Mouse (Mus musculus) MEL (cell line): ENCODE results near the gene Fxyd5. TPM values are rescaled to one million over a fixed set of nuclear protein-coding genes. Genes with fewer than 3 reads are reported as not detected.

Source experiments
- DNase-seq: peaks from one replicate; pipeline ENCODE4 v3.0.0; 2011; ENCODE audit warnings: low read depth, low spot score
- H3K27ac ChIP-seq: 2 replicates; pipeline ENCODE4 v1.5.1; 2012; ENCODE audit warnings: low read depth, mild to moderate bottlenecking, control low read depth, low read length, moderate library complexity; ENCODE audit not compliant: control insufficient read depth
- H3K27me3 ChIP-seq, 2 experiments: fragments of 150-350 bp in 1 of 2; sonication (generic) in 1 of 2; 2 replicates each; pipeline ENCODE4 v1.6.1; 2012; ENCODE audit warnings: low read length in 2 of 2, mild to moderate bottlenecking in 2 of 2, improper control_type of control experiment in 1 of 2, moderate library complexity in 1 of 2; ENCODE audit not compliant: insufficient read depth in 2 of 2, control insufficient read depth in 1 of 2
- H3K36me3 ChIP-seq, 2 experiments: 2 replicates each; pipeline ENCODE4 v1.6.1; 2012 to 2014; ENCODE audit warnings: low read length in 2 of 2, improper control_type of control experiment in 1 of 2, inconsistent platforms in 1 of 2, mild to moderate bottlenecking in 1 of 2; ENCODE audit not compliant: insufficient read depth in 2 of 2, control insufficient read depth in 1 of 2
- H3K4me1 ChIP-seq, 2 experiments: fragments of 150-350 bp in 1 of 2; sonication (generic) in 1 of 2; 2 replicates each; pipeline ENCODE4 v1.6.1; 2012; ENCODE audit warnings: low read length in 2 of 2, improper control_type of control experiment in 1 of 2, mild to moderate bottlenecking in 1 of 2; ENCODE audit not compliant: insufficient read depth in 2 of 2, control insufficient read depth in 1 of 2
- H3K4me3 ChIP-seq, 2 experiments: fragments of 150-350 bp in 1 of 2; sonication (generic) in 1 of 2; 2 replicates each; pipeline ENCODE4 v1.5.1; 2012; ENCODE audit warnings: low read depth in 2 of 2, low read length in 2 of 2, mild to moderate bottlenecking in 2 of 2, moderate library complexity in 2 of 2, control low read depth in 1 of 2, improper control_type of control experiment in 1 of 2; ENCODE audit not compliant: control insufficient read depth in 1 of 2, insufficient read depth in 1 of 2
- H3K79me2 ChIP-seq: 2 replicates; pipeline ENCODE4 v1.6.1; 2012; ENCODE audit warnings: mild to moderate bottlenecking, low read length, moderate library complexity; ENCODE audit not compliant: control insufficient read depth, poor library complexity, insufficient read depth
- H3K9ac ChIP-seq: 2 replicates; pipeline ENCODE4 v1.6.1; 2012; ENCODE audit warnings: low read depth, mild to moderate bottlenecking, control low read depth, low read length, moderate library complexity; ENCODE audit not compliant: control insufficient read depth, poor library complexity, severe bottlenecking
- H3K9me3 ChIP-seq: fragments of 150-350 bp; sonication (generic); replicated peaks from 2 replicates; pipeline ENCODE4 v1.6.1; 2012; ENCODE audit warnings: mild to moderate bottlenecking, low read length, improper control_type of control experiment, moderate library complexity; ENCODE audit not compliant: insufficient read depth
- BHLHE40 ChIP-seq: IDR thresholded peaks from 2 replicates; pipeline ENCODE4 v1.6.1; 2012; ENCODE audit warnings: low read depth, mild to moderate bottlenecking, inconsistent platforms, low read length, improper control_type of control experiment, borderline replicate concordance
- CHD2 ChIP-seq: IDR thresholded peaks from 2 replicates; pipeline ENCODE4 v1.6.1; 2011; ENCODE audit warnings: low read length, improper control_type of control experiment
- EP300 ChIP-seq, 2 experiments: IDR thresholded peaks; 2 replicates each; pipeline ENCODE4 v1.6.1; 2011; ENCODE audit warnings: improper control_type of control experiment in 2 of 2, low read length in 2 of 2, low read depth in 1 of 2, mild to moderate bottlenecking in 1 of 2
- GABPA ChIP-seq: IDR thresholded peaks from 2 replicates; pipeline ENCODE4 v1.6.1; 2012; ENCODE audit warnings: low read depth, mild to moderate bottlenecking, inconsistent platforms, low read length, improper control_type of control experiment, moderate library complexity
- HCFC1 ChIP-seq: IDR thresholded peaks from 2 replicates; pipeline ENCODE4 v1.6.1; 2012; ENCODE audit warnings: low read depth, mild to moderate bottlenecking, inconsistent platforms, low read length, improper control_type of control experiment, moderate library complexity
- JUND ChIP-seq: IDR thresholded peaks from 2 replicates; pipeline ENCODE4 v1.6.1; 2011; ENCODE audit warnings: low read depth, mild to moderate bottlenecking, improper control_type of control experiment, low read length
- MAZ ChIP-seq: IDR thresholded peaks from 2 replicates; pipeline ENCODE4 v1.6.1; 2012; ENCODE audit warnings: low read depth, mild to moderate bottlenecking, inconsistent platforms, low read length, improper control_type of control experiment
- MEF2A ChIP-seq: IDR thresholded peaks from 2 replicates; pipeline ENCODE4 v1.6.1; 2014; ENCODE audit warnings: low read depth, mild to moderate bottlenecking, inconsistent platforms, low read length, improper control_type of control experiment; ENCODE audit not compliant: poor library complexity, insufficient replicate concordance, severe bottlenecking; ENCODE audit errors: extremely low read depth
- NELFE ChIP-seq: IDR thresholded peaks from 2 replicates; pipeline ENCODE4 v1.6.1; 2011; ENCODE audit warnings: low read depth, low read length, improper control_type of control experiment
- POLR2A ChIP-seq, 2 experiments: IDR thresholded peaks; 2 replicates each; pipeline ENCODE4 v1.6.1; 2011 to 2012; ENCODE audit warnings: low read length in 2 of 2, mild to moderate bottlenecking in 2 of 2, control low read depth in 1 of 2, improper control_type of control experiment in 1 of 2, low read depth in 1 of 2, moderate library complexity in 1 of 2; ENCODE audit not compliant: control insufficient read depth in 1 of 2, insufficient read depth in 1 of 2, poor library complexity in 1 of 2
- RAD21 ChIP-seq: IDR thresholded peaks from 2 replicates; pipeline ENCODE4 v1.6.1; 2011; ENCODE audit warnings: mild to moderate bottlenecking, low read depth, low read length, improper control_type of control experiment
- RCOR1 ChIP-seq: IDR thresholded peaks from 2 replicates; pipeline ENCODE4 v1.6.1; 2012; ENCODE audit warnings: low read depth, mild to moderate bottlenecking, inconsistent platforms, low read length, improper control_type of control experiment
- SIN3A ChIP-seq: IDR thresholded peaks from 2 replicates; pipeline ENCODE4 v1.6.1; 2012; ENCODE audit warnings: low read length, improper control_type of control experiment, inconsistent platforms
- TAL1 ChIP-seq: IDR thresholded peaks from 2 replicates; pipeline ENCODE4 v1.6.1; 2012; ENCODE audit warnings: mild to moderate bottlenecking, inconsistent platforms, low read length, moderate library complexity, mixed read lengths
- TCF12 ChIP-seq: IDR thresholded peaks from 2 replicates; pipeline ENCODE4 v1.6.1; 2014; ENCODE audit warnings: low read depth, mild to moderate bottlenecking, inconsistent platforms, low read length, improper control_type of control experiment, moderate library complexity
- UBTF ChIP-seq: IDR thresholded peaks from 2 replicates; pipeline ENCODE4 v1.6.1; 2012; ENCODE audit warnings: low read depth, mild to moderate bottlenecking, inconsistent platforms, low read length, improper control_type of control experiment, moderate library complexity, borderline replicate concordance; ENCODE audit not compliant: insufficient read depth
- USF2 ChIP-seq, 2 experiments: IDR thresholded peaks; 2 replicates each; pipeline ENCODE4 v1.6.1; 2011 to 2012; ENCODE audit warnings: improper control_type of control experiment in 2 of 2, low read length in 2 of 2, borderline replicate concordance in 1 of 2, inconsistent platforms in 1 of 2, low read depth in 1 of 2, mild to moderate bottlenecking in 1 of 2; ENCODE audit not compliant: insufficient read depth in 1 of 2
- ZC3H11A ChIP-seq: IDR thresholded peaks from 2 replicates; pipeline ENCODE4 v1.6.1; 2012; ENCODE audit warnings: low read depth, mild to moderate bottlenecking, inconsistent platforms, low read length, improper control_type of control experiment
- ZNF384 ChIP-seq: IDR thresholded peaks from 2 replicates; pipeline ENCODE4 v1.6.1; 2012; ENCODE audit warnings: low read depth, mild to moderate bottlenecking, inconsistent platforms, low read length, improper control_type of control experiment
- polyA plus RNA-seq, 2 experiments: library from polyadenylated mRNA; stranded (reverse) in 1 of 2; unstranded in 1 of 2; fragments of >175 nt in 1 of 2; fragments of >200 nt in 1 of 2; gene quantifications; 2 replicates each; pipeline versions ENCODE4 v1.2.1 to v1.2.4; 2012; ENCODE audit warnings: low replicate concordance in 2 of 2, low read depth in 1 of 2; ENCODE audit not compliant: insufficient read length in 2 of 2, insufficient read depth in 1 of 2, missing spikeins in 1 of 2
- total RNA-seq: library from RNA; depleted of rRNA; stranded (reverse); fragments of 300-350 nt; gene quantifications from 2 replicates; pipeline ENCODE4 v1.2.3, GENCODE M21; 2012

The Fxyd5 gene
- total and polyA plus RNA-seq, 3 experiments, result 39.4 to 57.5 TPM; not detected in 1

- no peak for DNase-seq
- Histone ChIP-seq H3K79me2 (no peaks in the 10 kb centered on the region), H3K4me1 (no peaks in the 10 kb centered on the region), H3K36me3 (no peaks in the 10 kb centered on the region), H3K27me3 (no peaks in the 10 kb centered on the region; a peak in 2 of 4 replicates), H3K9me3 (no peaks in the 10 kb centered on the region), H3K4me3 (no peak overlapping the region), H3K9ac (no peak overlapping the region), H3K27ac (no peak overlapping the region)
- TF ChIP-seq ZC3H11A, result no peak
- TF ChIP-seq RAD21, result no peak
- no peak for TF ChIP-seq CHD2
- no peak for TF ChIP-seq MEF2A
- no peak for TF ChIP-seq ZNF384
- no peak for TF ChIP-seq BHLHE40
- TF ChIP-seq GABPA, result no peak
These were observed 30.0 kb upstream of the Fxyd5 start for GRCm38 (mm10) chr7:31072326-31072725.

DNA sequence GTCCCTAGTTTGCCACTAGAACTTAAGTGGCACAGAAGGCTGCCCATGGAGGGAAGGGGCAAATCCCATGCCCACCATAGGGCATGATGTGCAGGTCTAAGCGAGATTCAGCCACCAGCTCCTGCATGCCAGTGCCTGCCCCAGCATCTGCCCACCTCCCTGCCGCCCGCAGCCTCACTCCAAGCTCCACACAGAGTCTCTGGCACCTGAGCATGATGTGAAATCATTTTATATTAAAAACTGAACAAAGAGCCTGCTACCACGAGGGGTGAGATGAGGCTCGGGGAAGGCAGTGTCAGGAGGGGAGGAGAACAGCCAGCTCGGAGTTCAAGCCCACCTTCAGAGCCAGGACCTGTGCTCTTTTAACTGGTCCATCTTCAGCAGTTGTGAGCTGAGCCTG is 28.0 kb upstream of the Fxyd5 start:
- Histone ChIP-seq H3K79me2 (no peaks in the 10 kb centered on the region), H3K27me3 (no peaks in the 10 kb centered on the region; a peak in 2 of 4 replicates), H3K4me3 (no peak overlapping the region), H3K4me1 (no peaks in the 10 kb centered on the region), H3K9me3 (no peaks in the 10 kb centered on the region), H3K27ac (no peak overlapping the region), H3K9ac (no peak overlapping the region), H3K36me3 (no peaks in the 10 kb centered on the region)
- TF ChIP-seq JUND, result no peak
- TF ChIP-seq MAZ, result no peak
- no peak for TF ChIP-seq TAL1
- TF ChIP-seq EP300 (IDR thresholded peaks at IDR 0.05; ENCODE audit: low read depth in 1 of 2, low read length in 2 of 2), result no peak
- no peak for TF ChIP-seq HCFC1
- TF ChIP-seq SIN3A, result no peak
- no peak for TF ChIP-seq UBTF
- no peak for TF ChIP-seq NELFE
- TF ChIP-seq USF2 (IDR thresholded peaks at IDR 0.05; ENCODE audit: borderline replicate concordance in 1 of 2, insufficient read depth in 1 of 2, low read depth in 1 of 2, low read length in 2 of 2), result no peak
- no peak for TF ChIP-seq RCOR1
- TF ChIP-seq BHLHE40, result no peak
- no peak for TF ChIP-seq CHD2
- no peak for TF ChIP-seq MEF2A
- no peak for TF ChIP-seq RAD21
- no peak for TF ChIP-seq TCF12
- TF ChIP-seq POLR2A (IDR thresholded peaks at IDR 0.05; ENCODE audit: control insufficient read depth in 1 of 2, insufficient read depth in 1 of 2, low read depth in 1 of 2, low read length in 2 of 2, poor library complexity in 1 of 2), result no peak
- no peak for DNase-seq
